Mouse (Mus musculus) liver, embryonic 12.5 days (tissue): Measurements from ENCODE around the gene Epor. TPM values are rescaled to one million over a fixed set of nuclear protein-coding genes. Genes with fewer than 3 reads are reported as not detected.

ENCODE experiments used
- ATAC-seq: fragments of 200-750 bp; cut with Nextera tagmentation; 2 replicates; pipeline ENCODE4 v1.8.0; 2017; ENCODE audit warnings: moderate number of reproducible peaks, mild to moderate bottlenecking, moderate library complexity
- H3K27ac ChIP-seq: fragments of 300-500 bp; sonication (generic); 2 replicates; pipeline ENCODE4 v1.5.1; 2016; ENCODE audit warnings: mild to moderate bottlenecking
- H3K27me3 ChIP-seq: fragments of 300-500 bp; sonication (generic); replicated peaks from 2 replicates; pipeline ENCODE4 v1.6.1; 2016; ENCODE audit warnings: mild to moderate bottlenecking, moderate library complexity
- H3K36me3 ChIP-seq: fragments of 300-500 bp; sonication (generic); 2 replicates; pipeline ENCODE4 v1.6.1; 2016; ENCODE audit warnings: mild to moderate bottlenecking, moderate library complexity
- H3K4me1 ChIP-seq: fragments of 300-500 bp; sonication (generic); 2 replicates; pipeline ENCODE4 v1.6.1; 2016
- H3K4me2 ChIP-seq: fragments of 300-500 bp; sonication (generic); 2 replicates; pipeline ENCODE4 v1.6.1; 2016; ENCODE audit warnings: mild to moderate bottlenecking, moderate library complexity
- H3K4me3 ChIP-seq: fragments of 300-500 bp; sonication (generic); 2 replicates; pipeline ENCODE4 v1.5.1; 2016; ENCODE audit warnings: mild to moderate bottlenecking, moderate library complexity
- H3K9ac ChIP-seq: fragments of 300-500 bp; sonication (generic); 2 replicates; pipeline ENCODE4 v1.6.1; 2016; ENCODE audit warnings: mild to moderate bottlenecking, moderate library complexity
- H3K9me3 ChIP-seq: fragments of 300-500 bp; sonication (generic); replicated peaks from 2 replicates; pipeline ENCODE4 v1.6.1; 2016; ENCODE audit warnings: mild to moderate bottlenecking, moderate library complexity
- WGBS: fragments of 180-500 bp; shearing (Covaris S2); methylation state at CpG from one replicate; pipeline ENCODE4 v1.1.7; 2016; ENCODE audit not compliant: insufficient replicate concordance; 5-methylcytosine and 5-hydroxymethylcytosine counted together
- polyA plus RNA-seq: library from polyadenylated mRNA; unstranded; fragments of >200 nt; fragmentation: Nextera tagmentation; extraction: Ambion mirVana; gene quantifications from 2 replicates; pipeline ENCODE4 v1.2.1, GENCODE M21; 2016

The Epor gene
- polyA plus RNA-seq, 1 experiment from 2014 or later = 158 TPM

- H3K27ac ChIP-seq = peak overlapping the region; percentile 97
- H3K27me3 ChIP-seq = peaks cover 9% of the 10 kb centered on the region; the same call in 1 of the 2 replicates
- H3K4me3 ChIP-seq = peak overlapping the region; percentile 98
- 1% methylated on average over 35 of the region's 35 CpGs for WGBS
- H3K9ac ChIP-seq = peak overlapping the region; percentile 93
- H3K36me3 ChIP-seq = peaks cover 55% of the 10 kb centered on the region
- H3K4me1 ChIP-seq = peaks cover 64% of the 10 kb centered on the region
- H3K9me3 ChIP-seq = no peaks in the 10 kb centered on the region
- ATAC-seq = no peak
- peak overlapping the region; percentile 79 for H3K4me2 ChIP-seq
These were observed 1.8 kb downstream of the Epor start for GRCm38 (mm10) chr9:21961366-21961980.

DNA sequence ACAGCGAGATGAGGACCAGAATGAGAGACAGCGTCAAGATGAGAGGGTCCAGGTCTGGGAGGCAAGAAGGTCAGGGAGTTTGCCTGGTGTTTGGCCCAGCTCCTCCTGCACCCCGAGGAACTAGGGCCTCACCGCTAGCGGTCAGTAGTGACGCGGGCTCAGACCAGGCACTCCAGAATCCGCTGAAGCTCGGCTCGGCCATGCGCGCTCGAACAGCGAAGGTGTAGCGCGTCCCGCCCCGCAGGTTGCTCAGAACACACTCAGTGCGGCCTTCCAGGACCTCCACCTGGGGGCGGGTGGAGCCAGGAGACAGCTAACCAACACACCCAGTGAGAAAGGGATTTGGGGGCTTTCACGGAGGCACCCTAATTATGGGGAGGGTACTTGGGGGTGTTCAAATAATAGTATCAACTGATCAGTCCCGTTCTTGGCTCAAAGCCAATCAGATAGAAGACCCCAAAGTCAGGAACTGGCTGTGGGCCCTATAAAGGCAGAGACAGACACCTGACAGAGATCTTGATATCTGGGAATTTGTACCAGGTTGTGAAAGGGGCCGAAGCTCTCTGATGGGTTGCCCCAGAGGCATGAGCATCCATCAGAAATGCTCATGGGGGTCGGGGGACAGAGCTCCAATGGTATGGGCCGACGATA lies 2.6 kb downstream of the Epor start:
- 47% methylated on average over 26 of the region's 26 CpGs for WGBS
- Histone ChIP-seq H3K36me3 (peaks cover 55% of the 10 kb centered on the region), H3K4me1 (peaks cover 67% of the 10 kb centered on the region), H3K9ac (peak overlapping the region; percentile 93), H3K27me3 (peaks cover 9% of the 10 kb centered on the region; the same call in 1 of the 2 replicates), H3K4me2 (peak overlapping the region; percentile 79), H3K27ac (peak overlapping the region; percentile 97), H3K9me3 (no peaks in the 10 kb centered on the region), H3K4me3 (peak overlapping the region; percentile 98)
- no peak for ATAC-seq

- no peak for ATAC-seq
- no peaks in the 10 kb centered on the region for H3K9me3 ChIP-seq
- H3K36me3 ChIP-seq = peaks cover 55% of the 10 kb centered on the region
- peaks cover 67% of the 10 kb centered on the region for H3K4me1 ChIP-seq
- peak overlapping the region; percentile 98 for H3K4me3 ChIP-seq
- peak overlapping the region; percentile 97 for H3K27ac ChIP-seq
- WGBS = 73% methylated on average over 9 of the region's 9 CpGs
- peaks cover 9% of the 10 kb centered on the region; the same call in 1 of the 2 replicates for H3K27me3 ChIP-seq
- peak overlapping the region; percentile 93 for H3K9ac ChIP-seq
- H3K4me2 ChIP-seq = peak overlapping the region; percentile 79
These were observed 3.2 kb downstream of the Epor start for GRCm38 (mm10) chr9:21960135-21960534.

DNA sequence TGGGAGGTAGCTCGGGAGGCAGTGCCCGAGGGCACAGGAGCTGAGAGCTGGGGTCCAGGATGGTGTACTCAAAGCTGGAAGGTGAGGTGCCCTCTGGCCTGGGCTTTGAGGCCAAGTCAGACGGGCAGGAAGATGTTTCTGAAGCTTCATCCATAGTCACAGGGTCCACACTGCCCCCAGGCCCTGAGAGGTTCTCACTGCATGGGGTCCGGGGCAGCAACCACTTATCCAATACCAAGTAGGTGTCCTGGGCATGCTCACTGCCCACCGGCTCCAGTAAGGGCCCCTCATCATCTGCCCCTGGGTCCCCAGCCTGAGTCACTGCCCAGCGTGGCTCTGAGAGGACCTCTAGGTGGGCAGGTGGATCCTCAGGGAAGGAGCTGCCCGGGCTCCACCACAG lies 4.1 kb downstream of the Epor start:
- Histone ChIP-seq H3K27me3 (peaks cover 9% of the 10 kb centered on the region; the same call in 1 of the 2 replicates), H3K4me2 (peak overlapping the region; percentile 79), H3K36me3 (peaks cover 55% of the 10 kb centered on the region), H3K27ac (peak overlapping the region; percentile 97), H3K9me3 (no peaks in the 10 kb centered on the region), H3K4me1 (peaks cover 68% of the 10 kb centered on the region), H3K4me3 (peak overlapping the region; percentile 98), H3K9ac (peak overlapping the region; percentile 93)
- no peak for ATAC-seq
- 95% methylated on average over 7 of the region's 7 CpGs for WGBS

DNA sequence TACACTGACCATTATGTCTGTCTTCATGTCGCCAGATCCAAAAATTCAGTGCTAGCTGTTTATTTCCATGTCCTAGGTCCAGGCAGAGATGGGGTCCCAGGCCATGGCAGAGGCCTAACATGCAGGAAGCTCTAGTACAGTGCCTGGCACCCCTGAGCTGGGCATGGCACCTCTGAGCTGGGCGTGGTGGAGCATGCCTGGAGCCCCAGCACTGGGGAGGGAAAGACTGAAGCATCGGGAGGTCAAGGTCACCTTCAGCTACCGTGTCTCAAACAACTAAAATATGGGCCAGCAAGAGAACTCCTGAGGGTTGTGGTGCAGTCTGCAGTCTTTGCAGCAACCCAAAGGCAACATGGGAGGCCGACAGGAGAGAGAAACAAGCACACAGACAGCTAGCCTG lies 4.9 kb downstream of the Epor start:
- peak overlapping the region; percentile 79 for H3K4me2 ChIP-seq
- peak overlapping the region; percentile 93 for H3K9ac ChIP-seq

DNA sequence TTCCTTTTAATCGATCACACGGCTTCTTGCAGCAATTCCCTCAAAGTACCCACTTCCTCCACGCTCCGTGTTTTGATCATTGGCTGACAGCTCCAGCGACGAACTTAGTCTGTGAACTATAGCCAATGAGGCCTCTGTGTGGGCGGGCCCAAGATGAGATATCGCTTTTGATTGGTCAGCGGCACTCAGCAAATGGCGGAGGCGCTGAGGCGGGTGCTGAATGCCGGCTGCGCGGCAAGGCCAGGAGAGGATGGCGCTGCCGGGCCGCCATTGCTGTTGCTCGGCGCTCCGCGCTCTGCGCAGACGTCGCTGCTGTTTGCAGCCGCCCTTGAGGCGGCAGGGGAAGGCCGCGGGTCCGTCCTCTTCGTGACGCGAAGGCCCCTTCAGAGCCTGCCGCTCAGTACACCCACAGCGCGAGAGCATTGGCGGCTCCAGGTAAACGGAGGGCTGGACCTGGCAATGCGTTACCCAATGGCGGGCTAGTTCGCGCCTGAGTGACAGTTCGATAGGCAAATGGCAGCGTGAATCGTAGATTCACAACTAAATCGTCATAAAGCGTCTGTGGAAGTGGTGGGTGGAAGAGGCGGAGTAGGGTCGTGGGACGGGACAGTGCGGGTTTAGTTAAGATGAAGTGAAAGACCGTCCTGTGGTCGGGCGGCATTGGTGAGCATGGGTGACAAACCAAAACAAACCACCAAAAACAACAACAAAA lies 7.6 kb downstream of the Epor start, which contains the start of gene Swsap1:
Swsap1 (plus strand) TSS at position 186 of the 712 bp plus-strand sequence.
- Histone ChIP-seq H3K4me2 (peak within 1 kb of the TSS; percentile 70), H3K27ac (peak within 1 kb of the TSS; percentile 97), H3K4me1 (peaks cover 50% of the 10 kb centered on the region), H3K4me3 (peak within 1 kb of the TSS; percentile 74), H3K36me3 (peaks cover 41% of the 10 kb centered on the region), H3K27me3 (no peaks in the 10 kb centered on the region; the same call in 1 of the 2 replicates), H3K9ac (peak within 1 kb of the TSS; percentile 80), H3K9me3 (no peaks in the 10 kb centered on the region)
- under 1% methylated on average over 54 of the region's 54 CpGs for WGBS
- ATAC-seq = peak; percentile 94

More for the DNA sequence above, 4.9 kb downstream of the Epor start:
- H3K9me3 ChIP-seq = no peaks in the 10 kb centered on the region
- H3K4me3 ChIP-seq = peak overlapping the region; percentile 98
- peak overlapping the region; percentile 97 for H3K27ac ChIP-seq
- H3K27me3 ChIP-seq = peaks cover 9% of the 10 kb centered on the region; the same call in 1 of the 2 replicates
- peaks cover 55% of the 10 kb centered on the region for H3K36me3 ChIP-seq
- peaks cover 60% of the 10 kb centered on the region for H3K4me1 ChIP-seq
- ATAC-seq = no peak
- 77% methylated on average over 5 of the region's 5 CpGs for WGBS

- Histone ChIP-seq H3K9ac (peak overlapping the region; percentile 80), H3K4me2 (peak overlapping the region; percentile 70), H3K27me3 (no peaks in the 10 kb centered on the region; the same call in 1 of the 2 replicates), H3K27ac (peak overlapping the region; percentile 97), H3K4me1 (peaks cover 45% of the 10 kb centered on the region), H3K36me3 (peaks cover 36% of the 10 kb centered on the region), H3K9me3 (no peaks in the 10 kb centered on the region), H3K4me3 (peak overlapping the region; percentile 74)
- peak; percentile 69 for ATAC-seq
- under 1% methylated on average over 18 of the region's 18 CpGs for WGBS
These were observed 8.1 kb downstream of the Epor start for GRCm38 (mm10) chr9:21955225-21955569.

GRCm38 (mm10) chr9:21954635-21955034 lies 8.7 kb downstream of the Epor start:
- 74% methylated on average over 3 of the region's 3 CpGs for WGBS
- no peaks in the 10 kb centered on the region for H3K27me3 ChIP-seq
- no peaks in the 10 kb centered on the region for H3K9me3 ChIP-seq
- H3K4me3 ChIP-seq = peak overlapping the region; percentile 74
- H3K4me1 ChIP-seq = peaks cover 39% of the 10 kb centered on the region
- H3K36me3 ChIP-seq = peaks cover 30% of the 10 kb centered on the region
- peak overlapping the region; percentile 70 for H3K4me2 ChIP-seq
- H3K9ac ChIP-seq = peak overlapping the region; percentile 80; the same call in 1 of the 2 replicates
- H3K27ac ChIP-seq = no peak overlapping the region
- ATAC-seq = no peak

GRCm38 (mm10) chr9:21953600-21953999 lies 9.7 kb downstream of the Epor start:
- H3K4me2 ChIP-seq = no peak overlapping the region
- no peak overlapping the region for H3K4me3 ChIP-seq
- H3K4me1 ChIP-seq = peaks cover 29% of the 10 kb centered on the region
- peaks cover 20% of the 10 kb centered on the region for H3K36me3 ChIP-seq
- 19% methylated on average over 3 of the region's 3 CpGs for WGBS
- H3K9me3 ChIP-seq = no peaks in the 10 kb centered on the region
- H3K27me3 ChIP-seq = peaks cover 9% of the 10 kb centered on the region
- no peak for ATAC-seq
- H3K9ac ChIP-seq = no peak overlapping the region
- no peak overlapping the region for H3K27ac ChIP-seq

GRCm38 (mm10) chr9:21951977-21952376 lies 11.3 kb downstream of the Epor start:
- no peak overlapping the region for H3K27ac ChIP-seq
- no peak for ATAC-seq
- 70% methylated on average over 3 of the region's 3 CpGs for WGBS

GRCm38 (mm10) chr9:21950322-21950721 lies 13.0 kb downstream of the Epor start:
- 15% methylated on average over 11 of the region's 11 CpGs for WGBS
- no peak for ATAC-seq
- Histone ChIP-seq H3K27ac (no peak overlapping the region), H3K9me3 (no peaks in the 10 kb centered on the region), H3K4me1 (peaks cover 19% of the 10 kb centered on the region), H3K36me3 (no peaks in the 10 kb centered on the region), H3K27me3 (peaks cover 34% of the 10 kb centered on the region), H3K4me3 (no peak overlapping the region), H3K4me2 (no peak overlapping the region), H3K9ac (no peak overlapping the region)

More at GRCm38 (mm10) chr9:21951977-21952376, 11.3 kb downstream of the Epor start:
- Histone ChIP-seq H3K4me3 (no peak overlapping the region), H3K9ac (no peak overlapping the region), H3K4me1 (peaks cover 25% of the 10 kb centered on the region), H3K36me3 (peaks cover 4% of the 10 kb centered on the region; the same call in 1 of the 2 replicates), H3K27me3 (peaks cover 25% of the 10 kb centered on the region), H3K4me2 (no peak overlapping the region), H3K9me3 (no peaks in the 10 kb centered on the region)

- Histone ChIP-seq H3K9me3 (no peaks in the 10 kb centered on the region), H3K27ac (no peak overlapping the region), H3K4me1 (peaks cover 25% of the 10 kb centered on the region), H3K9ac (no peak overlapping the region), H3K4me3 (no peak overlapping the region), H3K27me3 (peaks cover 46% of the 10 kb centered on the region), H3K36me3 (no peaks in the 10 kb centered on the region), H3K4me2 (no peak overlapping the region)
- WGBS = 48% methylated on average over 6 of the region's 6 CpGs
- no peak for ATAC-seq
These were observed 14.5 kb downstream of the Epor start for GRCm38 (mm10) chr9:21948790-21949189.
